Mouse (Mus musculus): ENCODE results near the gene Ogt. TPM values are rescaled to one million over a fixed set of nuclear protein-coding genes. Genes with fewer than 3 reads are reported as not detected.

The Ogt gene
- polyA plus RNA-seq, 1 experiment from 2014 or later, result 232 TPM

- Histone ChIP-seq H3K4me3 (ENCODE audit: low read depth, low read length) (peak overlapping the region; percentile 63), H3K27ac (ENCODE audit: low read length) (peak overlapping the region; percentile 64), H3K27me3 (ENCODE audit: control insufficient read depth, insufficient read depth, low read length) (no peaks in the 10 kb centered on the region), H3K36me3 (ENCODE audit: control insufficient read depth, insufficient read depth, low read length) (no peaks in the 10 kb centered on the region), H3K4me2 (replicated peaks; ENCODE audit: low read depth, low read length) (peak overlapping the region; percentile 52), H3K9ac (replicated peaks; ENCODE audit: low read depth, low read length) (peak overlapping the region; percentile 66), H3K9me3 (ENCODE audit: control insufficient read depth, low read depth, low read length) (no peaks in the 10 kb centered on the region), H3K4me1 (ENCODE audit: control insufficient read depth, insufficient read depth, low read length) (0 out of 2 replicates have a peak, but pooled peaks cover 3% of the 10 kb centered on the region)
- 16% methylated on average over 45 of the region's 45 CpGs for WGBS
- ATAC-seq (ENCODE audit: insufficient number of reproducible peaks, insufficient read depth, low FRiP score, low read depth), result peak; percentile 35; the same call in 1 of the 2 replicates
Measured at GRCm38 (mm10) chrX:101640194-101641160, 617 bp downstream of the Ogt start.

- Histone ChIP-seq H3K27me3 (ENCODE audit: control insufficient read depth, insufficient read depth, low read length) (no peaks in the 10 kb centered on the region), H3K36me3 (ENCODE audit: control insufficient read depth, insufficient read depth, low read length) (no peaks in the 10 kb centered on the region), H3K9ac (replicated peaks; ENCODE audit: low read depth, low read length) (peak overlapping the region; percentile 66), H3K4me2 (replicated peaks; ENCODE audit: low read depth, low read length) (peak overlapping the region; percentile 52), H3K4me1 (ENCODE audit: control insufficient read depth, insufficient read depth, low read length) (0 out of 2 replicates have a peak, but pooled peaks cover 3% of the 10 kb centered on the region), H3K4me3 (ENCODE audit: low read depth, low read length) (peak overlapping the region; percentile 63), H3K27ac (ENCODE audit: low read length) (no peak overlapping the region; the same call in 1 of the 2 replicates), H3K9me3 (ENCODE audit: control insufficient read depth, low read depth, low read length) (no peaks in the 10 kb centered on the region)
- WGBS, result 19% methylated on average over 6 of the region's 6 CpGs
- ATAC-seq (ENCODE audit: insufficient number of reproducible peaks, insufficient read depth, low FRiP score, low read depth), result no peak
Measured at GRCm38 (mm10) chrX:101641161-101641530, 1.3 kb downstream of the Ogt start.

GRCm38 (mm10) chrX:101642091-101642490 is 2.2 kb downstream of the Ogt start:
- Histone ChIP-seq H3K36me3 (ENCODE audit: control insufficient read depth, insufficient read depth, low read length) (no peaks in the 10 kb centered on the region), H3K4me3 (ENCODE audit: low read depth, low read length) (peak overlapping the region; percentile 63), H3K9me3 (ENCODE audit: control insufficient read depth, low read depth, low read length) (no peaks in the 10 kb centered on the region), H3K27me3 (ENCODE audit: control insufficient read depth, insufficient read depth, low read length) (no peaks in the 10 kb centered on the region), H3K9ac (replicated peaks; ENCODE audit: low read depth, low read length) (peak overlapping the region; percentile 66; the same call in 1 of the 2 replicates), H3K4me1 (ENCODE audit: control insufficient read depth, insufficient read depth, low read length) (0 out of 2 replicates have a peak, but pooled peaks cover 3% of the 10 kb centered on the region), H3K27ac (ENCODE audit: low read length) (no peak overlapping the region), H3K4me2 (replicated peaks; ENCODE audit: low read depth, low read length) (peak overlapping the region; percentile 52)
- no peak for ATAC-seq (ENCODE audit: insufficient number of reproducible peaks, insufficient read depth, low FRiP score, low read depth)
- 24% methylated on average over 5 of the region's 5 CpGs for WGBS

- Histone ChIP-seq H3K9me3 (ENCODE audit: control insufficient read depth, low read depth, low read length) (no peaks in the 10 kb centered on the region), H3K4me3 (ENCODE audit: low read depth, low read length) (no peak overlapping the region), H3K9ac (replicated peaks; ENCODE audit: low read depth, low read length) (no peak overlapping the region), H3K27me3 (ENCODE audit: control insufficient read depth, insufficient read depth, low read length) (no peaks in the 10 kb centered on the region), H3K4me1 (ENCODE audit: control insufficient read depth, insufficient read depth, low read length) (0 out of 2 replicates have a peak, but pooled peaks cover 3% of the 10 kb centered on the region), H3K36me3 (ENCODE audit: control insufficient read depth, insufficient read depth, low read length) (no peaks in the 10 kb centered on the region), H3K4me2 (replicated peaks; ENCODE audit: low read depth, low read length) (no peak overlapping the region), H3K27ac (ENCODE audit: low read length) (no peak overlapping the region)
- 34% methylated on average over 2 of the region's 2 CpGs for WGBS
- no peak for ATAC-seq (ENCODE audit: insufficient number of reproducible peaks, insufficient read depth, low FRiP score, low read depth)
Measured at GRCm38 (mm10) chrX:101645286-101645685, 5.4 kb downstream of the Ogt start.

DNA sequence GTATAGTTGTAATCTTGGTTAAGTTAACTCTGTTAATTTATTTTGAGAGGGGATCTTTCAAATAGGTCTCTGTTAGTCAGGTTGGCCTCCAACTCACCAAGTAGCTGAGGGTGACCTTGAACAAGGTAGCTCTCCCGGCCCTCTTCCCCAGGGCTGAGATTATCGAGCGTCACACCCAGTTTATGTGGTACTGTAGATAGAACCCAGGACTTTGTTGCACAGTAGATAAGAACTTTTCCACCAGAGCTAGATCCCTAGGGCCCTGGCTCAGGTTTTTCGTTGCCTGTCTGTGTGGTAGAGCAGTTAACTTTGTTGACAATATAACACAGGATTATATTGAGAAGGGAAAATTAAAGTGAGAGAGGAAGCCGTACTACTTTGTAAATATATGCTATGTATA is 6.8 kb downstream of the Ogt start:
- Histone ChIP-seq H3K27me3 (ENCODE audit: control insufficient read depth, insufficient read depth, low read length) (no peaks in the 10 kb centered on the region), H3K36me3 (ENCODE audit: control insufficient read depth, insufficient read depth, low read length) (no peaks in the 10 kb centered on the region), H3K4me1 (ENCODE audit: control insufficient read depth, insufficient read depth, low read length) (0 out of 2 replicates have a peak, but pooled peaks cover 3% of the 10 kb centered on the region), H3K9me3 (ENCODE audit: control insufficient read depth, low read depth, low read length) (no peaks in the 10 kb centered on the region), H3K4me3 (ENCODE audit: low read depth, low read length) (no peak overlapping the region), H3K27ac (ENCODE audit: low read length) (no peak overlapping the region), H3K4me2 (replicated peaks; ENCODE audit: low read depth, low read length) (no peak overlapping the region), H3K9ac (replicated peaks; ENCODE audit: low read depth, low read length) (no peak overlapping the region)
- 81% methylated on average over 5 of the region's 5 CpGs for WGBS
- no peak for ATAC-seq (ENCODE audit: insufficient number of reproducible peaks, insufficient read depth, low FRiP score, low read depth)

GRCm38 (mm10) chrX:101695686-101696085 is 55.8 kb downstream of the Ogt start:
- Histone ChIP-seq H3K4me3 (ENCODE audit: low read depth, low read length) (no peak overlapping the region), H3K9ac (replicated peaks; ENCODE audit: low read depth, low read length) (no peak overlapping the region), H3K4me2 (replicated peaks; ENCODE audit: low read depth, low read length) (no peak overlapping the region), H3K27ac (ENCODE audit: low read length) (no peak overlapping the region), H3K27me3 (ENCODE audit: control insufficient read depth, insufficient read depth, low read length) (no peaks in the 10 kb centered on the region), H3K9me3 (ENCODE audit: control insufficient read depth, low read depth, low read length) (peaks cover 18% of the 10 kb centered on the region; the same call in 1 of the 2 replicates), H3K4me1 (ENCODE audit: control insufficient read depth, insufficient read depth, low read length) (no peaks in the 10 kb centered on the region), H3K36me3 (ENCODE audit: control insufficient read depth, insufficient read depth, low read length) (no peaks in the 10 kb centered on the region)
- 92% methylated on average over 27 of the region's 27 CpGs for WGBS
- ATAC-seq (ENCODE audit: insufficient number of reproducible peaks, insufficient read depth, low FRiP score, low read depth), result no peak

DNA sequence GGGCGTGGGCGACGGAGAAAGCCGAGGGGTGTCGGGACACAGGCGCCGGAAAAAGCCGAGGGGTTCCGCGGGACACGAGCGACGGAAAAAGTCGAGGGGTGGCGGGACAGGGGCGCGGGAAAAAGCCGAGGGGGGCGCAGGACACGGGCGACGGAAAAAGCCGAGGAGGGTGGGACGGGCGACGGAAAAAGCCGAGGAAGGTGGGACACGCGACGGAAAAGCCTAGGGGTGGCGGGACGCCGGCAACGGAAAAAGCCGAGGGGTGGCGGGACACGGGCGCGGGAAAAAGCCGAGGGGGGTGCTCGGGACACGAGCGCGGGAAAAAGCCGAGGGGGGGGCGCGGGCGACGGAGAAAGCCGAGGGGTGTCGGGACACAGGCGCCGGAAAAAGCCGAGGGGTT is 57.7 kb downstream of the Ogt start:
- H3K27ac ChIP-seq (ENCODE audit: low read length), result no peak overlapping the region
- no peak for ATAC-seq (ENCODE audit: insufficient number of reproducible peaks, insufficient read depth, low FRiP score, low read depth)
- WGBS, result 72% methylated on average over 45 of the region's 54 CpGs

GRCm38 (mm10) chrX:101698232-101698631 is 58.4 kb downstream of the Ogt start:
- Histone ChIP-seq H3K4me2 (replicated peaks; ENCODE audit: low read depth, low read length) (no peak overlapping the region), H3K36me3 (ENCODE audit: control insufficient read depth, insufficient read depth, low read length) (no peaks in the 10 kb centered on the region), H3K27ac (ENCODE audit: low read length) (no peak overlapping the region), H3K9ac (replicated peaks; ENCODE audit: low read depth, low read length) (no peak overlapping the region), H3K4me3 (ENCODE audit: low read depth, low read length) (no peak overlapping the region), H3K4me1 (ENCODE audit: control insufficient read depth, insufficient read depth, low read length) (no peaks in the 10 kb centered on the region), H3K27me3 (ENCODE audit: control insufficient read depth, insufficient read depth, low read length) (no peaks in the 10 kb centered on the region), H3K9me3 (ENCODE audit: control insufficient read depth, low read depth, low read length) (peaks cover 18% of the 10 kb centered on the region; the same call in 1 of the 2 replicates)
- WGBS, result 69% methylated on average over 16 of the region's 23 CpGs
- ATAC-seq (ENCODE audit: insufficient number of reproducible peaks, insufficient read depth, low FRiP score, low read depth), result no peak

More for the DNA sequence above, 57.7 kb downstream of the Ogt start:
- H3K4me2 ChIP-seq (replicated peaks; ENCODE audit: low read depth, low read length), result no peak overlapping the region
- H3K4me1 ChIP-seq (ENCODE audit: control insufficient read depth, insufficient read depth, low read length), result no peaks in the 10 kb centered on the region
- no peak overlapping the region for H3K4me3 ChIP-seq (ENCODE audit: low read depth, low read length)
- H3K9ac ChIP-seq (replicated peaks; ENCODE audit: low read depth, low read length), result no peak overlapping the region
- H3K36me3 ChIP-seq (ENCODE audit: control insufficient read depth, insufficient read depth, low read length), result no peaks in the 10 kb centered on the region
- H3K27me3 ChIP-seq (ENCODE audit: control insufficient read depth, insufficient read depth, low read length), result no peaks in the 10 kb centered on the region
- H3K9me3 ChIP-seq (ENCODE audit: control insufficient read depth, low read depth, low read length), result peaks cover 18% of the 10 kb centered on the region; the same call in 1 of the 2 replicates

All from stomach, embryonic 14.5 days (tissue).